Mouse (Mus musculus) small intestine, adult 2 months (tissue): ENCODE results near the gene Adam23.

Experiments
- CTCF ChIP-seq: fragments of 200-500 bp; IDR thresholded peaks from 2 replicates; pipeline ENCODE4 v1.5.1; 2012; ENCODE audit warnings: low read depth, mild to moderate bottlenecking, control low read depth, inconsistent platforms, low read length, moderate library complexity, mixed read lengths; ENCODE audit not compliant: insufficient replicate concordance, insufficient read length; ENCODE audit errors: extremely low read depth
- POLR2A ChIP-seq: fragments of 200-500 bp; IDR thresholded peaks from 2 replicates; pipeline ENCODE4 v1.6.1; 2012; ENCODE audit warnings: low read depth, mild to moderate bottlenecking, control low read depth, inconsistent platforms, low read length, moderate library complexity

GRCm38 (mm10) chr1:63609613-63610012 is 163.9 kb downstream of the Adam23 start:
- TF ChIP-seq POLR2A: no peak
- no peak for TF ChIP-seq CTCF
